Mouse (Mus musculus): ENCODE results near the gene Apol7b. TPM values are rescaled to one million over a fixed set of nuclear protein-coding genes. Genes with fewer than 3 reads are reported as not detected.

Apol7b gene
- total and polyA plus RNA-seq, 3 experiments = not detected

GRCm38 (mm10) chr15:77376920-77377319, 70.4 kb downstream of the Apol7b start:
- H3K79me2 ChIP-seq (ENCODE audit: control insufficient read depth, insufficient read depth, low read length, poor library complexity) = no peaks in the 10 kb centered on the region
- H3K36me3 ChIP-seq (ENCODE audit: control insufficient read depth in 1 of 2, insufficient read depth in 2 of 2, low read length in 2 of 2) = no peaks in the 10 kb centered on the region
- H3K27ac ChIP-seq (ENCODE audit: control insufficient read depth, low read depth, low read length) = no peak overlapping the region
- H3K9me3 ChIP-seq (replicated peaks; ENCODE audit: insufficient read depth, low read length) = no peaks in the 10 kb centered on the region
- no peak for TF ChIP-seq SMC3 (IDR thresholded peaks at IDR 0.05; ENCODE audit: low read depth, low read length)
- DNase-seq (ENCODE audit: low read depth, low spot score) = no peak
- H3K27me3 ChIP-seq (ENCODE audit: control insufficient read depth in 1 of 2, insufficient read depth in 2 of 2, low read length in 2 of 2) = no peaks in the 10 kb centered on the region; a peak in 1 of 4 replicates
- H3K9ac ChIP-seq (ENCODE audit: control insufficient read depth, low read depth, low read length, poor library complexity, severe bottlenecking) = no peak overlapping the region
- H3K4me3 ChIP-seq (ENCODE audit: control insufficient read depth in 1 of 2, insufficient read depth in 1 of 2, low read depth in 2 of 2, low read length in 2 of 2) = no peak overlapping the region
- no peaks in the 10 kb centered on the region for H3K4me1 ChIP-seq (ENCODE audit: control insufficient read depth in 1 of 2, insufficient read depth in 2 of 2, low read length in 2 of 2)

Other genes with a start within 250 kb of the Apol7b start
- gene Rbfox2, start 140.5 kb downstream of the Apol7b start, total RNA-seq (2012; rRNA removed) = 3.4 and 4.0 TPM in 2 replicates
- gene Rbfox2, start 140.5 kb downstream of the Apol7b start, polyA plus RNA-seq (2012; ENCODE audit: insufficient read depth in 1 of 2, insufficient read length in 2 of 2, low read depth in 1 of 2, low replicate concordance in 2 of 2, missing spikeins in 1 of 2) = 1 to 10 TPM in 1 of 2 experiments, not detected in 1; 6.0 TPM
- gene Apol7a, start 48.4 kb downstream of the Apol7b start, total RNA-seq (2012; rRNA removed) = not detected in 2 replicates
- not detected for gene Apol7a, start 48.4 kb downstream of the Apol7b start, polyA plus RNA-seq (2012; ENCODE audit: insufficient read depth in 1 of 2, insufficient read length in 2 of 2, low read depth in 1 of 2, low replicate concordance in 2 of 2, missing spikeins in 1 of 2)
- gene Apol9a, start 36.4 kb downstream of the Apol7b start, total RNA-seq (2012; rRNA removed) = not detected in 2 replicates
- not detected for gene Apol9a, start 36.4 kb downstream of the Apol7b start, polyA plus RNA-seq (2012; ENCODE audit: insufficient read depth in 1 of 2, insufficient read length in 2 of 2, low read depth in 1 of 2, low replicate concordance in 2 of 2, missing spikeins in 1 of 2)
- not detected in 2 replicates for gene Apol10a, start 29.6 kb upstream of the Apol7b start, total RNA-seq (2012; rRNA removed)
- not detected for gene Apol10a, start 29.6 kb upstream of the Apol7b start, polyA plus RNA-seq (2012; ENCODE audit: insufficient read depth in 1 of 2, insufficient read length in 2 of 2, low read depth in 1 of 2, low replicate concordance in 2 of 2, missing spikeins in 1 of 2)
- gene Apol11a, start 60.8 kb upstream of the Apol7b start, total RNA-seq (2012; rRNA removed) = 0.12 TPM in 1 of 2 replicates, not detected in the other
- not detected for gene Apol11a, start 60.8 kb upstream of the Apol7b start, polyA plus RNA-seq (2012; ENCODE audit: insufficient read depth in 1 of 2, insufficient read length in 2 of 2, low read depth in 1 of 2, low replicate concordance in 2 of 2, missing spikeins in 1 of 2)
- not detected in 2 replicates for gene Apol7c, start 85.8 kb upstream of the Apol7b start, total RNA-seq (2012; rRNA removed)
- not detected for gene Apol7c, start 85.8 kb upstream of the Apol7b start, polyA plus RNA-seq (2012; ENCODE audit: insufficient read depth in 1 of 2, insufficient read length in 2 of 2, low read depth in 1 of 2, low replicate concordance in 2 of 2, missing spikeins in 1 of 2)
- not detected in 2 replicates for gene 1700025B11Rik, start 114.4 kb upstream of the Apol7b start, total RNA-seq (2012; rRNA removed)
- gene 1700025B11Rik, start 114.4 kb upstream of the Apol7b start, polyA plus RNA-seq (2012; ENCODE audit: insufficient read depth in 1 of 2, insufficient read length in 2 of 2, low read depth in 1 of 2, low replicate concordance in 2 of 2, missing spikeins in 1 of 2) = not detected
- 0.07 and 0.08 TPM in 2 replicates for gene Apol10b, start 148.6 kb upstream of the Apol7b start, total RNA-seq (2012; rRNA removed)
- gene Apol10b, start 148.6 kb upstream of the Apol7b start, polyA plus RNA-seq (2012; ENCODE audit: insufficient read depth in 1 of 2, insufficient read length in 2 of 2, low read depth in 1 of 2, low replicate concordance in 2 of 2, missing spikeins in 1 of 2) = under 1 TPM in 1 of 2 experiments, not detected in 1; 0.19 TPM
- gene Gm36245, start 151.8 kb upstream of the Apol7b start, total RNA-seq (2012; rRNA removed) = not detected in 2 replicates
- gene Gm36245, start 151.8 kb upstream of the Apol7b start, polyA plus RNA-seq (2012; ENCODE audit: insufficient read depth in 1 of 2, insufficient read length in 2 of 2, low read depth in 1 of 2, low replicate concordance in 2 of 2, missing spikeins in 1 of 2) = not detected
- gene Apol11b, start 195.8 kb upstream of the Apol7b start, total RNA-seq (2012; rRNA removed) = 0.52 and 1.3 TPM in 2 replicates
- under 1 TPM in 1 of 2 experiments, not detected in 1; 0.39 TPM for gene Apol11b, start 195.8 kb upstream of the Apol7b start, polyA plus RNA-seq (2012; ENCODE audit: insufficient read depth in 1 of 2, insufficient read length in 2 of 2, low read depth in 1 of 2, low replicate concordance in 2 of 2, missing spikeins in 1 of 2)

Measured in MEL (cell line).